Mouse (Mus musculus): ENCODE results near the gene Dazap1. TPM values are rescaled to one million over a fixed set of nuclear protein-coding genes. Genes with fewer than 3 reads are reported as not detected.

The Dazap1 gene
- polyA plus RNA-seq, 1 experiment from 2014 or later: 36.3 TPM

GRCm38 (mm10) chr10:80262776-80263365 lies 1.6 kb downstream of the Dazap1 start:
- DNase-seq (ENCODE audit: low spot score): no peak
- H3K27me3 ChIP-seq (ENCODE audit: control insufficient read depth, insufficient read depth, low read length): no peaks in the 10 kb centered on the region
- H3K9me3 ChIP-seq (ENCODE audit: control insufficient read depth, low read length): no peaks in the 10 kb centered on the region
- no peak overlapping the region for H3K27ac ChIP-seq
- WGBS: 95% methylated on average over 10 of the region's 10 CpGs
- no peak overlapping the region for H3K4me2 ChIP-seq (replicated peaks)
- H3K36me3 ChIP-seq (replicated peaks; ENCODE audit: control insufficient read depth, insufficient read depth): peaks cover 20% of the 10 kb centered on the region
- peaks cover 42% of the 10 kb centered on the region for H3K4me1 ChIP-seq (replicated peaks; ENCODE audit: control insufficient read depth, insufficient read depth, low read length)
- H3K4me3 ChIP-seq (replicated peaks; ENCODE audit: low read length): no peak overlapping the region
- no peak for ATAC-seq (ENCODE audit: low FRiP score)
- no peak overlapping the region for H3K9ac ChIP-seq

DNA sequence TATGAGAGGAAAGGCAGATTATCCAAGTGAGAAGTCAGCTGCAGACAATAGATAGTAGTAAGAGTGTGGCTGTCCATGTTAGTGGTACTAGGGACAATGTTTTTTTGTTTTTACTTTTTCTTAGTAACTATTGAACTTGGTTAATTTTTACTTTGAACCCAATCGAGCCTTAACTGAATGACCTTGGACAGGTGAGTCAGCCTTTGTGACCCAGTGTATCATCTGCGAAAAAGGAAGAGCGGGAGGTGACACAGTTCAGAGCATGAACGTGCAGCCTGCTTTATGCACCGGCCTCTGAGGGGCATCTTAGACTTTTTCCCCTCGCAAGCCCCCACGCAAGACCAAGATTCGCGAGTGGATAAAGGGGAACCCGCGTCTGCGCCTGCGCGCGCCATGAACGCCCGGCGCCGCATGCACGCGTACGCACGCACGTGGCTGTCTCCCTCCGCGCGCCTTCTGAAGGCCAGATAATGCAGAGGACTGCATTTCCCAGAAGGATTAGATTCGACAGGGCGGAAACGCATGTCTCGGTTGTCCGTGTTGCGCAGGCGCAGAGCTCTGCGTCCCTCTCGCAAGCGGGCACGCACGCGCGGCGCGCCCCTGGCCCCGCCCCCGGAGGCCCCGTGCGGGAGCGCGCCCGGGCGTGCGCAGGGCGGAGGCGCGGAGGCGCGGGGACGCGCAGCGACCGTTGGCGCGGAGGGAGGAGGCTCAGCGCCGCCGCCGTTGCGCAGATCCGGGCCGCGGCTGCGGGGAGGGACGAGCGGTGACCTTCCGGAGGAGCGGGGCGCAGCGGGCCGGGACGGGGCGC lies 3.3 kb downstream of the Dazap1 start:
- Histone ChIP-seq H3K4me1 (replicated peaks; ENCODE audit: control insufficient read depth, insufficient read depth, low read length) (peaks cover 48% of the 10 kb centered on the region), H3K27me3 (ENCODE audit: control insufficient read depth, insufficient read depth, low read length) (no peaks in the 10 kb centered on the region), H3K4me3 (replicated peaks; ENCODE audit: low read length) (peak overlapping the region; percentile 60), H3K9me3 (ENCODE audit: control insufficient read depth, low read length) (no peaks in the 10 kb centered on the region), H3K36me3 (replicated peaks; ENCODE audit: control insufficient read depth, insufficient read depth) (peaks cover 10% of the 10 kb centered on the region), H3K27ac (peak overlapping the region; percentile 56), H3K4me2 (replicated peaks) (peak overlapping the region; percentile 60), H3K9ac (peak overlapping the region; percentile 88)
- peak; percentile 99 for DNase-seq (ENCODE audit: low spot score)
- ATAC-seq (ENCODE audit: low FRiP score): peak; percentile 78
- 3% methylated on average over 53 of the region's 81 CpGs for WGBS

GRCm38 (mm10) chr10:80265149-80265486 lies 3.8 kb downstream of the Dazap1 start:
- Histone ChIP-seq H3K4me3 (replicated peaks; ENCODE audit: low read length) (peak overlapping the region; percentile 60), H3K9me3 (ENCODE audit: control insufficient read depth, low read length) (no peaks in the 10 kb centered on the region), H3K27ac (peak overlapping the region; percentile 56; the same call in 1 of the 2 replicates), H3K27me3 (ENCODE audit: control insufficient read depth, insufficient read depth, low read length) (no peaks in the 10 kb centered on the region), H3K4me1 (replicated peaks; ENCODE audit: control insufficient read depth, insufficient read depth, low read length) (peaks cover 44% of the 10 kb centered on the region), H3K36me3 (replicated peaks; ENCODE audit: control insufficient read depth, insufficient read depth) (peaks cover 10% of the 10 kb centered on the region), H3K9ac (peak overlapping the region; percentile 88), H3K4me2 (replicated peaks) (peak overlapping the region; percentile 60)
- no peak; the same call in 1 of the 2 replicates for ATAC-seq (ENCODE audit: low FRiP score)
- no peak for DNase-seq (ENCODE audit: low spot score)
- WGBS: 1% methylated on average over 18 of the region's 18 CpGs

GRCm38 (mm10) chr10:80270099-80270498 lies 8.8 kb downstream of the Dazap1 start:
- Histone ChIP-seq H3K4me2 (replicated peaks) (no peak overlapping the region), H3K27ac (no peak overlapping the region), H3K4me1 (replicated peaks; ENCODE audit: control insufficient read depth, insufficient read depth, low read length) (peaks cover 48% of the 10 kb centered on the region), H3K9ac (no peak overlapping the region), H3K36me3 (replicated peaks; ENCODE audit: control insufficient read depth, insufficient read depth) (peaks cover 23% of the 10 kb centered on the region), H3K27me3 (ENCODE audit: control insufficient read depth, insufficient read depth, low read length) (no peaks in the 10 kb centered on the region), H3K9me3 (ENCODE audit: control insufficient read depth, low read length) (no peaks in the 10 kb centered on the region), H3K4me3 (replicated peaks; ENCODE audit: low read length) (no peak overlapping the region)
- 98% methylated on average over 2 of the region's 2 CpGs for WGBS
- DNase-seq (ENCODE audit: low spot score): no peak
- ATAC-seq (ENCODE audit: low FRiP score): no peak

GRCm38 (mm10) chr10:80270734-80271181 lies 9.5 kb downstream of the Dazap1 start:
- no peak for DNase-seq (ENCODE audit: low spot score)
- Histone ChIP-seq H3K9me3 (ENCODE audit: control insufficient read depth, low read length) (no peaks in the 10 kb centered on the region), H3K4me2 (replicated peaks) (no peak overlapping the region), H3K4me3 (replicated peaks; ENCODE audit: low read length) (no peak overlapping the region), H3K36me3 (replicated peaks; ENCODE audit: control insufficient read depth, insufficient read depth) (peaks cover 29% of the 10 kb centered on the region), H3K9ac (0 out of 2 replicates have a peak overlapping the region, but pooled peaks have one; percentile 8), H3K4me1 (replicated peaks; ENCODE audit: control insufficient read depth, insufficient read depth, low read length) (peaks cover 46% of the 10 kb centered on the region), H3K27ac (no peak overlapping the region), H3K27me3 (ENCODE audit: control insufficient read depth, insufficient read depth, low read length) (no peaks in the 10 kb centered on the region)
- no peak for ATAC-seq (ENCODE audit: low FRiP score)
- WGBS: 72% methylated on average over 6 of the region's 6 CpGs

DNA sequence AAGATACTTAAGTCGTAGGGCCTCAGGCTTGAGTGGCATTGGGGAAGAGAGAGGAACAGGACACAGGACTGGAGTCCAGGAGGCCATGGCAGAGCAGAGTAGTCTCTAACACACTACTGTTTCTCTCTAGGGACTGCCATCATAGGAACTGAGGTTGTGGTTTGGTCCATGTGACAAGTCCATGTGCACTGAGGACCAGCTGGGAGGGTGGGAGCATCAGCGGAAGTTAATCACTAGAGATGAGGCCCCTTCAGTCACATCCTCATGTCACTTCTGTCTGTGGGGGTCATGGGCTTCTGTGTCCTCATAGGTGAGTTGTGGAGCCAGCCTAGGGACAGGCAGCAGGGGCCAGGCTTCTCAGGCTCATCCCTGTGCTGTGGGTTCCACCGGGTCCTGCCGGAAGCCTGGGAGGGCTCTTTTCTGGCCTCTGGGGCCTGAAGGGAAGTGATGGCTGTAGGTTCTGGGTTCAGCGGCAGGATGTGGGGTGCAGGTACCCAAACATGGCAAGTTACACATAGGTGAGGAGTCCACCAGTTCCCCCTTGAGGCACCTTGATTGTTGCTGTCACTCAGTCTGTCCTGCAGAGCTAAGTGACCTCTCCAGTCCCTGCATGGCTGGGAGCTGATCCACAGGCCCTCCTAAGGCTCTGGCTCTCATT lies 10.0 kb downstream of the Dazap1 start:
- H3K4me3 ChIP-seq (replicated peaks; ENCODE audit: low read length): no peak overlapping the region
- 87% methylated on average over 5 of the region's 5 CpGs for WGBS
- no peak overlapping the region for H3K27ac ChIP-seq
- peaks cover 35% of the 10 kb centered on the region for H3K36me3 ChIP-seq (replicated peaks; ENCODE audit: control insufficient read depth, insufficient read depth)
- H3K4me2 ChIP-seq (replicated peaks): no peak overlapping the region
- H3K27me3 ChIP-seq (ENCODE audit: control insufficient read depth, insufficient read depth, low read length): no peaks in the 10 kb centered on the region
- peaks cover 40% of the 10 kb centered on the region for H3K4me1 ChIP-seq (replicated peaks; ENCODE audit: control insufficient read depth, insufficient read depth, low read length)
- ATAC-seq (ENCODE audit: low FRiP score) (no peak), DNase-seq (ENCODE audit: low spot score) (no peak)
- H3K9ac ChIP-seq: 0 out of 2 replicates have a peak overlapping the region, but pooled peaks have one; percentile 8
- no peaks in the 10 kb centered on the region for H3K9me3 ChIP-seq (ENCODE audit: control insufficient read depth, low read length)

GRCm38 (mm10) chr10:80271870-80272585 lies 10.7 kb downstream of the Dazap1 start:
- no peak for ATAC-seq (ENCODE audit: low FRiP score)
- H3K27ac ChIP-seq: no peak overlapping the region

DNA sequence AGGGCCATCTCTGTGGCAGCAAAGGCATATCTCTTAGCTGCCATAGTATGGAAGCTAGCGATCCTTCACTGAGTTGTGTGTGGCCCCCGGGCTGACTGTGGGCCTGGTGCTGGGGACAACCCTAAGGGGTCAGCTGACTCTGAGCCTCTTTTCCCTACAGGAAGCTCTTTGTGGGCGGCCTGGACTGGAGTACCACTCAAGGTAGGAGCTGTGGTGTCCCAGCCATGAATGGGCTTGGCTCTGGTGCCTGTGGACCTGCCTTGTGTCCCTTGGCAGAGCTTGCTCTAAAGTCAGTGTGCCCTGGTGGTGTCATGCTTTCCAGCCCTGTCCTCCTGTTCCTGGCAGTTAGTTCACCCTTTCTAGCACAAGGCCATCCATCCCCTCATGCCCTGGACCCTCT lies 12.6 kb downstream of the Dazap1 start:
- ATAC-seq (ENCODE audit: low FRiP score) (no peak), DNase-seq (ENCODE audit: low spot score) (no peak)
- H3K4me3 ChIP-seq (replicated peaks; ENCODE audit: low read length): no peak overlapping the region
- H3K4me1 ChIP-seq (replicated peaks; ENCODE audit: control insufficient read depth, insufficient read depth, low read length): peaks cover 19% of the 10 kb centered on the region; the same call in 1 of the 2 replicates
- H3K9me3 ChIP-seq (ENCODE audit: control insufficient read depth, low read length): no peaks in the 10 kb centered on the region
- H3K27ac ChIP-seq: no peak overlapping the region
- no peaks in the 10 kb centered on the region for H3K27me3 ChIP-seq (ENCODE audit: control insufficient read depth, insufficient read depth, low read length)
- no peak overlapping the region for H3K4me2 ChIP-seq (replicated peaks)
- peaks cover 53% of the 10 kb centered on the region for H3K36me3 ChIP-seq (replicated peaks; ENCODE audit: control insufficient read depth, insufficient read depth)
- no peak overlapping the region for H3K9ac ChIP-seq
- WGBS: 96% methylated on average over 3 of the region's 3 CpGs

More at GRCm38 (mm10) chr10:80271870-80272585, 10.7 kb downstream of the Dazap1 start:
- 91% methylated on average over 8 of the region's 8 CpGs for WGBS
- Histone ChIP-seq H3K9ac (no peak overlapping the region), H3K4me1 (replicated peaks; ENCODE audit: control insufficient read depth, insufficient read depth, low read length) (peaks cover 33% of the 10 kb centered on the region), H3K27me3 (ENCODE audit: control insufficient read depth, insufficient read depth, low read length) (no peaks in the 10 kb centered on the region), H3K4me2 (replicated peaks) (no peak overlapping the region), H3K4me3 (replicated peaks; ENCODE audit: low read length) (no peak overlapping the region), H3K9me3 (ENCODE audit: control insufficient read depth, low read length) (no peaks in the 10 kb centered on the region), H3K36me3 (replicated peaks; ENCODE audit: control insufficient read depth, insufficient read depth) (peaks cover 41% of the 10 kb centered on the region)
- DNase-seq (ENCODE audit: low spot score): no peak
